Comparison of ENCODE assay signal across 8 mouse cellular contexts in genomic region chr1:194976164-194976516, GRCm38 (mm10). TPM values are rescaled to one million over a fixed set of nuclear protein-coding genes. Genes with fewer than 3 reads are reported as not detected.
DNase-seq lines count a peak whose midpoint lies in the region; ATAC-seq lines count a peak whose summit lies in the region.

No protein-coding gene starts in this region.

- under 1% methylated on average over 42 of the region's 42 CpGs for WGBS in intestine, embryonic 14.5 days

- H3K4me3 ChIP-seq in intestine, embryonic 14.5 days (ENCODE audit: low read depth, low read length) = peak overlapping the region; percentile 42

- H3K9me3 ChIP-seq in intestine, embryonic 14.5 days (ENCODE audit: control insufficient read depth, low read length) = no peaks in the 10 kb centered on the region

- peaks cover 10% of the 10 kb centered on the region for H3K4me1 ChIP-seq in intestine, embryonic 14.5 days (replicated peaks; ENCODE audit: control insufficient read depth, insufficient read depth, low read length)

- 0 out of 2 replicates have a peak overlapping the region, but pooled peaks have one; percentile 1 for H3K27ac ChIP-seq in intestine, embryonic 14.5 days (ENCODE audit: low read depth)

- DNase-seq in adrenal gland, adult 2 months = peak; percentile 96
- peak; percentile 93 for DNase-seq in embryo, embryonic 11 days
- peak; percentile 89 for DNase-seq in gastrocnemius, postnatal 25 days
- peak; percentile 96 for DNase-seq in intestine, embryonic 14.5 days (ENCODE audit: low spot score)
- DNase-seq in left cerebral cortex, postnatal 10 days (ENCODE audit: extremely low spot score in 1 of 2, low spot score in 2 of 2) = peak; percentile 87 to 93
- DNase-seq in right cerebral cortex, postnatal 14 days = peak; percentile 92
- DNase-seq in urinary bladder, postnatal 25 days (ENCODE audit: low spot score) = peak; percentile 95

- peak; percentile 93 for ATAC-seq in intestine, embryonic 14.5 days (replicated peaks; ENCODE audit: low FRiP score, low TSS enrichment, low read depth)
- peak; percentile 88 for ATAC-seq in megakaryocyte-erythroid progenitor cell, adult 5-6 weeks (replicated peaks; ENCODE audit: low FRiP score, low TSS enrichment, poor library complexity, severe bottlenecking)

- H3K9ac ChIP-seq in intestine, embryonic 14.5 days (ENCODE audit: low read length) = peak overlapping the region; percentile 38

- H3K36me3 ChIP-seq in intestine, embryonic 14.5 days (ENCODE audit: control insufficient read depth, insufficient read depth, low read length) = no peaks in the 10 kb centered on the region

- intact Hi-C loops in left cerebral cortex, postnatal 10 days (cut with DNase I) = loop anchor here (5.0 kb wide), 1 partner anchor 46 kb away; no protein-coding TSS in a partner anchor

- no peaks in the 10 kb centered on the region for H3K27me3 ChIP-seq in intestine, embryonic 14.5 days (replicated peaks; ENCODE audit: control insufficient read depth, insufficient read depth, low read length)

- H3K4me2 ChIP-seq in intestine, embryonic 14.5 days (ENCODE audit: low read length) = peak overlapping the region; percentile 96

RNA-seq across cellular contexts. Expression of gene Cd34, which starts 37.5 kb away (rescaled TPM):
- total RNA-seq in adrenal gland, adult 2 months (2021) = 10 to 100 TPM; 36.3 to 56.0 TPM
- 12.6 and 12.7 TPM in 2 replicates for polyA plus RNA-seq in adrenal gland, adult 2 months (2012; rRNA removed)
- total RNA-seq in gastrocnemius, postnatal 25 days (2021) = 10 to 100 TPM; 43.0 to 50.7 TPM
- polyA plus RNA-seq in intestine, embryonic 14.5 days (2014; fragmentation: Nextera tagmentation; extraction: Ambion mirVana) = 53.2 and 58.7 TPM in 2 replicates
- 10 to 100 TPM; 29.1 to 29.2 TPM for total RNA-seq in left cerebral cortex, postnatal 10 days (2021)
- total RNA-seq in megakaryocyte-erythroid progenitor cell, adult 5-6 weeks (2014; fragmentation: Nextera tagmentation) = 1.2 TPM in 1 of 2 replicates, not detected in the other
- 6.7 and 68.5 TPM in 2 replicates for total RNA-seq in megakaryocyte-erythroid progenitor cell, adult 5-6 weeks (2017)

Comparison
In these comparisons a context has a peak if more than half of its experiments do, and no peak if none do; other contexts are left out.
1. Peak in every context shown above with its lines: DNase-seq, ATAC-seq, H3K4me3 ChIP-seq and H3K27ac ChIP-seq.